Mouse (Mus musculus) CD4-positive helper T cell, adult 2 months (primary cell): ENCODE results near the gene Slc2a12.
A peak's percentile ranks its signal among the peaks of the same experiment; 100 is the strongest.

Experiments
- DNase-seq: peaks from one replicate; pipeline ENCODE4 v3.0.0-alpha.2; 2012; ENCODE audit warnings: low read depth, missing footprints, low spot score

Gene Slc2a12

DNA sequence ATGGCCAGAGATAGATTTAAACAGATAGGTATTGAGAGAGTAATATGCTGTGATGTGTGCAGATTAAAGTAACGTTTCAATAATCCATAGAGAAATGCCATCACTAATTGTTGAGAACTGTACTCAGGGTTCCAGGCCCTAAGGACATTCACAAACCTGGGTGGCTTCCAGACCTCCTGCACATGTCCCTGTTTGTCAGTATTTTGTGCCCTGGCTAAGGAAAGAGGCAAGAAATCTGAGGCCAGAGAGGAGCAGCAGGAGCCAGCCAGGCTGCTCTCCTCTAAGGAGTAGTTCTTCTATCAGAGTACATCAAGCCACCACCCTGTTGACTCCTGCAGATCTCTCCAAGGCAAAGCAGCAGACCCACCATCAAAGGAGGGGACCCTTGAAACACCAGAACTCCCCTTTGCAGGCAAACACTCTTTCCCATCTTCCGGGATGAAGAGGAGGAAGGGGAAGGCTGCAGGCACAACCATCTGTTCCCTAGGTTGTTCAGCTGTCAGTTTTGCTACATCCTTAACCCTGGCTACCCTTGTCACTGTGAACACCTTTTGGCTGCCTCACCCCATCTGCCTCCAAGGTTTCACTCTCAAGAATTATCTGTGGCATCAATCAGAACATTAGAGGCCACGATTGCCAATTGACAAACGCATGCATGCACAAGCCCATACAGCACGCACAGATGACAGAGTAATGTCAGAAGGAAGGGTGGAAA, 15.6 kb downstream of the Slc2a12 start:
- no peak for DNase-seq

DNA sequence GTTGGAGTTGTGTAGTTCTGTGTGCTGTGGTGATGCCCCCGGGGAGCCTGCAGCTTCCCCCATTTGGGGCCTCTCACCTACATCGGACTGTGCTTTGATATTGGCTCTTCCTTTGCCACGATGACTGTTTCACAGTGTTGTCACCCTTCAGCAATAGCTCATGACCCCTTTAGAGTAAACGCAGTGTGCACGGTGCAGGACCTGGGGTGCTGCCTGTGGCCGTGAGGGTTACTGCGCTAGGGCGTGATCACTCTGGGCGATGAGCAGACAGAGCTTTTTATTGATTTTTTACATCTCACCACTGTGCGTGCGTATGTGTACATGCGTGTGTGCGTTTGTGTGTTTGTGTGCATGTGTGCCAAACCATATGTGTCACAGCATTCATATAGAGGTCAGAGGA, 23.7 kb downstream of the Slc2a12 start:
- no peak for DNase-seq

GRCm38 (mm10) chr10:22674176-22674575, 29.4 kb downstream of the Slc2a12 start:
- DNase-seq = no peak

DNA sequence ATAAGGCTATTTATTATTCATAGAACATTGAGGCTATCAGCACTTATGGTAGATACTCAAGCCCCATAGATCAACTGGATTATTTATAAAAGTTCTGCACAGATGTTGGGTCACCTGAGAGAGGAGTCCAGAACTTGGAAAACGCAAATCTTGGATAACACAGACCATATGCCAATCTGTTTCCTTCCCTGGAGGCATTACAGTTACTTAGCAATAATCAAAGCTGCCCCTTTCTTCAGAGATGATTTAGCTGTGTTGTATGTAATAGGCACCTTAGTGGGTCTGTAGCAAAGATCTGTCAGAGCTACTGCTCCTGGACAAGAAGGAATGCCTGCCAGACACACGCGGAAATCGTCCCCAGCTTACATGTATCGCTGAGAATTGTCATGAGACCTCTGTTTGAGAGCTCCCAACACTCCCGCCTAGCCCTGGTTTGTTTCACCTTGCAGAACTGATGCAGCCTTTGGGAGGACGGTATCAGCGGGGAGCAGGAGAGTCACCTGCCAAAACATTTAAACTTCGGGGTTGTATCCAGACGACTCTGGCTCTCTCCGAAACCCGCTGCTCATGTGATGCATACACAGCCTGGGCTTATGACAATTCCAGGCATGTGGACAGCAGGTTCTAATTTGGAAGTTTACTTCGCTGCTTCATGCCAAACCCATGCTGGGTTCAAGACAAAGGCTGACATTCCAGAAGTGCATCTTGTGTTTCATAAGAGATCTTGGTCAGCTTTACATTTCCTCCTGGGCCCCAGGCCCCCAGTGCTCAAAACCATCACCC, 31.2 kb downstream of the Slc2a12 start:
- no peak for DNase-seq

- no peak for DNase-seq
Measured at GRCm38 (mm10) chr10:22696236-22696635, 51.4 kb downstream of the Slc2a12 start.

DNA sequence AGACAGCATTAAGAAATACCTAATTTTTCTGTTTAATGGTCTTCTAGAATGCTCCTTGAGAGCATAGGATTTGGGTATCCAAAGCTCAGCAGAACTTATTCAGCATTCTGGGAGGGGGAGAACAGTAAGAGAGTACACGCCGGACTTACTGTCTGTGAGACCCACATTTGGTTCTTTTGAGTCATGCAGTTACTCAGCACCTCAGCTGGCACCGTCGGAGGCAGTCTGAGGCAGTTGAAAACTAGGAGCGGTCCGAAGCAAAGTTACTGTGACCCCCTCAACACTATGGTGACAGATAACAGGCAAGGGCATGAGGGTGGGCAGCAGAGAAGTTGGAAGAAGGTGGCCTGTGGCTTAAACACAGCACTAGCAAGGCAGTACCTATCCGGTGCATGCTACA, 52.1 kb downstream of the Slc2a12 start:
- DNase-seq = no peak

DNA sequence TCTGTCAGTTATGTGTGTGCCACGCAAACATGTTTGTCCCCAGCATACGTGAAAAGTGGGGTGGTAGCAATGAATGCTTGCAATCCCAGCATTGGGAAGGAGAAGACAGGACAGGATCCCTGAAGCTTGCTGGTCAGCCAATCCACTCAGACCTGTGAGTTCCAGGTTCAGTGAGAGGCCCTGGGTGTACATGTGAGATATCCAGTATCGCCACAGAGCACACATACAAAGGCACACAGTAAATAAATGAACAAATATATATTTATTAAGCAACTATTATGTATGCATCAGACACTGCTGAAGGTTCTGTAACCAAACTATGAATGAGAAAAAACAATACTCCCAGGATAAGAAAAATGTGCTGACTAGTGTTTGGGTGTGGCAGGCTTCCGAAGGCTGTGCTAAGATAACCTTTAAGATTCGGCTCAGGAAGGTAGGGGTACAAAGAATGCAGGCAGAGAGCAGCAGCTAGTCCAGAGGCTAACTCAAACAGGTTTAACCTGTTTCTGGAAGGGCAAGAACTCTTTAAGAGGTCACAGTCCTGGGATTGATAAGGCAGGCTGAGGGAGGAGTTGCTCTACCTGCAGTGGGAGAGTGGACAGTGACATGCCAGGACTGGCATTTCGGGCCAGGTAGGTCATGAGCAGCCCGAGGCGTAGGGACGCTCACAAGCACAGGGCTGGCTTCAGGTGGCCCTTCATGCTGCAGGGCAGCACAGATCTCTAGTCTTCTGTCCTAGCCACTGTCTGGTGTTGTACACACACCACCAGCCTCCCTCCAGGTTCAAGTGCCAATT, 53.5 kb downstream of the Slc2a12 start:
- DNase-seq = no peak

GRCm38 (mm10) chr10:22699487-22700335, 54.9 kb downstream of the Slc2a12 start:
- DNase-seq = no peak

DNA sequence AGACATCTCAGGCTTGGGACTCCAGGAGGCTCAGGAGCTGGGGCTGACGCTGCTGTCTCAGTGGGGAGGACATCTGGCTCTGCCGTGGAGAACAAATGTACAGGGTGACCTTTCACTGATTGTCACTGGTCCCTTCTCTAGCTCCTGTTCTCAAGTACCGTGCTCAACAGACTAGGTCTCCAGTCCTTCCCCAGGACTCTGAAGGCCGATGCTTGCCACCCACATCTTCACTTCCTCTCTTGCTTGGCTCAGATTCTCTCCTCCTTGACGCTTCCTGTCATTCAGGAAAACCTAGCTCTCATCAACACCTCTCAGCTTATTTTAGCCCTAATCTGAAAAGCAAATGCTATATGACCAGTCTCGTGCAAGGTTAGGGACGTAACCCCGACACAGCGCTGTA, 56.0 kb downstream of the Slc2a12 start:
- no peak for DNase-seq

- no peak for DNase-seq
Measured at GRCm38 (mm10) chr10:22701485-22702315, 56.9 kb downstream of the Slc2a12 start.

- no peak for DNase-seq
Measured at GRCm38 (mm10) chr10:22703844-22704243, 59.0 kb downstream of the Slc2a12 start.

DNA sequence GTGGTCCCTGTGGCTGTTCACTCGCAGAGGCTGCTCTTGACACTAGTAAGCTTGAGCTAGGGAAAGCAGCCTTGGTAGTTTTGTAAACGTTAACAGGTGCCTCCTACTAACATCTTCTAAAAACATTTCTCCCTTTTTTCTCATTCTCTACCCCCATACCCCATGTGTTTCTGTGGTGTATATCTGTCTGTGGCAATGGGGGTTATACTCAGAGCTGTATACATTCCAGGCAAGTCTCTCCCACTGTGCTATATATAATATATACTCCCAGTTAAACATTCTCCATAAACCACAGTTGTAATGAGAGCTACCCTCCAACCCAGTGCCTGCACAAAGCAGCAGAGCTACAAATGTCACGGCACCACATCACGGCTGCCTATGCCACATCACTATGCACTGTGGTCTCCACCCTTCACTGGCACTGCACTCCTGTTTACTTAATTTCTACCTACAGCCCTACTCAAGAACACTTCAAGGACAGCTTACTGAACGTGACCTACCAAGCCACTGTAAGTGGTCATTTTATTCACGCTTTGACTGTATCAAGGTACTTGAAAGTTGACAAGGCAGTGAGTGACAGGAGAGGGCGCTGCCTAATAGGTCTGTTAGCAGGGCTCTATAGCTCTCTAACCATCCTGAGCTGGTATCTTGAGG, 63.5 kb downstream of the Slc2a12 start:
- DNase-seq = no peak

- DNase-seq = no peak
Measured at GRCm38 (mm10) chr10:22710173-22710777, 65.5 kb downstream of the Slc2a12 start.

DNA sequence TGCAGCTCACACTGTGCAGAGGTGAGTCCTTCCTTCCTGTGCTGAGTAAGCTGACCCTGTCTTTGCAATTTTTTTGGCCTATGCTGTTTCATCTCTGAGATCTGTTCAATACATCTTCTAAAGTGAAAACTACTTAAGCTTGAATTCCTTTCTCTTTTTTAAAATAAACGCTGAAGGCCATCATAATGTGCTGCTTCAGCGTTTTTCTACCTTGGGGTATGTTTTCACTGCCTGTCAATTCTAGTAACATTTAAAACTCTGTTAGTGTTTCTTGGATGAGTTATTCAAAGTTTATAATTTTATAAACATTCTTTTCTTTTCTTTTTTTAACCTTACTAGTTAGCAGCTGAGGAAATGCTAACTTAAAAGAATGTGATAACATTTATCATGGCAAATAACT, 68.1 kb downstream of the Slc2a12 start:
- no peak for DNase-seq

DNA sequence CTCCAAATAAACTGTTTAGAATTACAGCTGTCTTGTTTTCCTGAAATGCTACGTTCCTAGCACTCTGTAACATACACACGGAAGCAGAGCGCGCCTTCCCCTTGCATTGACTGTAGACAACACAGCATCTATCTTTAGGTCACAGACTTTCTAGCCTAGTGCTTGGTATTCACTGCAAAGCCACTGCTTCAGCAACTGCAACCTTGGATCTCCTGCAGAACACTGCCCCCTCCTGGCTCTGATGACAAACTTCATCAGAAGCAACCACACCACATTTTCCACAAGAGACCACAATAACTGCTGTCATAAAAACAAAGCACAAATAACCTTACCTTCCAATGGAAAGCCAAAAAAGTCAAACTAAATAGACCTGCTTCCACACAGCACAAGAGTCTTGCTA, 69.7 kb downstream of the Slc2a12 start:
- peak; percentile 74 for DNase-seq

DNA sequence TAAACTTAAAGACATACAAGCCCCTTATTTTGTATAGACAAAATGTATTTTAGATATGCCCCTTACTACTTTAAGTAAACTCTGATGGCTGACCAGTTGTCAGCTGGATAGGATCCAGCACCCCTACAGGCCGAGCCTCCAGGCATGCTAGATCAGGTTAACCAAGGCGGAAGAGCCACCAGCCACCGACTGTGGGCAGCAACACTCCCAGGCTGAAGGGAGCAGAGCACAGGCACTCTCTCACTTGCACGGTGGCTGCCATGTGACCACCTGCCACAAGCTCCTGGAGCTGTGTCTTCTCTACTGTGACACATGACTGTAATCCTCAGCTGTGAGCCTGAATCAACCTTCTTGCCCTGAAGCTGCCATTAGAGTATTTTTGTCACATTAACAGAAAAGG, 73.7 kb downstream of the Slc2a12 start:
- no peak for DNase-seq

DNA sequence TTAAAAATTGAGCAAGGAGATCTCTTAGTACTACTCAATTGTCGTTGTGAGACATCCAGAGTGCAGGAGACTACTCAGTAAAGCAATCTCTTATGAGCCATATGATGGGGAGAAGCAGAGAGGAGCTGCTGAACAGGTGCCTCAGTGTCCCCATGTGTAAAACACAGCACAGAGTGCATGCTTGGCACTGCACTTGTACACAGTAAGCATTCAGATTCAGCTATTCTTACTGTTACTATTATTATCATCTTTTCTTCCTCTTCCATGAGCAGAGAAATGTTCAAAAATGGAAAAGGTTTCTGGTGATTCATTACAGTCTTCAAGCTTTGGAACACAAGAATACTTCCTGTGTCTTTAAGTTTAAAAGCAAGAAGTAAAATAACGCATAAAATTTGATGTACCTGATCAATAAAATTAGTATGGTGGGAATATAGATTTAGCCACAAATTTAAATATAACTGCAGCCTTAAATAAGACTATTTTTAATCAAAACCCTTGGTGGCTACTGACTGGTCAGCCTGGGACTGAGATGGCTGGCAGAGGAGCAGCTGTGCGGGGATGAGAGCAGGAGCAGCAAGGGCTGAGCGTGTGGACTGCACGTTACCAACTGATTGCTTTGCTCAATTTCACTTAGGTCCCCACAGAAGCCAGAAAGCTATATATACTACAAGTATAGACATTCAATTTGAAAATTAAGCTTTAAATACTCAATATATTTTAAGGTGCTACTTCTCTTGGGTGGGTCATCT, 76.1 kb downstream of the Slc2a12 start:
- no peak for DNase-seq

DNA sequence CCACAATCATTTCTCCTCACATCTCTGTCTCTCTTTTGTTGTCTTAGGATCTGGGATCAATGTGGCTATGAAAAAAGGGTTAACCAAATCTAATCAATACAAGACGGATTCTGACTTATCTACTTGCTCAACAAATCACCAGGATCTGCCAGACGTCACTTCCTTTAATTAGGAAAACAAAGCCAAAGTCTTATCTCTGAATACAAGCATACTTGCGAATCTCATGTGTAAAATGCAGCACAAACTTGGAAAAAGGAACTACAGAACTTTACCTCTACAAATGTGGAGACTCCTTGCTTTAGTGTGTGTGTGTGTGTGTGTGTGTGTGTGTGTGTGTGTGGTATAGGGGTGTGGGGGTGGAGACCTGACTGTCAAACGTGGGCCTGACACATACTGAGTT, 80.4 kb downstream of the Slc2a12 start:
- DNase-seq = no peak

DNA sequence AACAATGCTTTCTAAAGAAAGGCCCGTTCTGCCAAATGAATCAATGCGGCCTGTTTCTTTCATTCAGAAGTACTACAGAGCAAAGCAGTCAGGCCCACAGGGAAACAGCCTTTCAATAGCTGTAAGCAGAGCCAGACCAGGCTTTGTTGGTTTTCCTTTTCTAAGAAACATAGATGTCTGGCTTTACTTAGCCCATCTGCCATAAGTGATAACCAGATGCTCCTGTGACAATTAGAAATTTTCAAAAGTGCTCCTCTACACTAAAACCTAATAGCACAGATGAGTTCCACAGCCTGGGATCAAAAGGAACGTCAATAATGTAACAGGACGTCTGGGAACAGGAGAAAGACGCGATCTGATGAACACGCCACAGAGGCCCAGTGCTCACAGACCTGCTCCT, 81.5 kb downstream of the Slc2a12 start:
- no peak for DNase-seq
